Mouse (Mus musculus): Measurements from ENCODE around the gene 1700025G04Rik. TPM values are rescaled to one million over a fixed set of nuclear protein-coding genes. Genes with fewer than 3 reads are reported as not detected.

The 1700025G04Rik gene
- polyA plus RNA-seq, 1 experiment = 0.01 TPM

DNA sequence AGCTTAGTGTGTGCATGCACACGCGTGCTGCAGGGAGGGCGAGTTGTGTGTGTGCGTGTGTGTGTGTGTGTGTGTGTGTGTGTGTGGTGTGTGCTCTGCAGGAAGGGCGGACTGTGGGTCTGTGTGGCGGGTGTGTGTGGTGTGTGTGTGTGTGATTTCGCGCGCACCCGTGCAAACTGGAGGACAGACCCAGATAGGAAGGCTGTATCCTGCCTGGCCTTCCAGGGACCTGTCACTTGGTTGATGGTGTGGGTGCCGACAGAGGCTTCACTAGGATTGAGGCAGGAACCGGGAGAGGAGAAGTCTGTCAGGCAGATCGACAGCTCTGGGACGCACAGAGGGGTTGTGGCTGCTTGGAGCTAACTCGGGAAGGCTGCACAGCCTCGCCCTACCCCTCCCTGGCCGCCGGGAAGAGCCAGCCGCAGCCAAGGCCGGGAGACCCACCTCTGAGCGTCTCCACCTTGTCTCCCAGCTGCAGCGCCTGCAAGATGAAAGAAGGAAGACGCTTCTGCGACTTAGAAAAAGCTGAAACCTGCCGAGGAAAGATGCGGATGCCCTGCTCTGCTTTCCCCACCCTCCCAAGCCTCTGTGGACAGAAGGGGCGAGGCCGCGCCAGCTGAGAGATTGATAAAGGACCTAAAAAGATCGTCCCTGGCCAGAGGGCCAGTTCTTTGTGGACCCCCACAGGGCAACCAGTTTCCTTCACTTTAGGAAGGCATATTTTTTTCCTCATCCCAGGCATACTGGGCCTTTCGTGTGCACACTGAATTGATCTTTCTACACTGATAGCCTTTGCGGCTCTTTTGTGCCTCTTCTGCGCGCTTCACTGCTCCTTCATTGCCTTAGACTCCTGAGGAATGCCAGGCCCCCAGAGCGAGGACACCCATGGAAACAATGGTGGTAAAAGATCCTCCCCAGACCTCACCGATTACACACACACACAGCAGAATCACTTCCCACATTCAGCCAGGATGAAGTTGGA is 930 bp upstream of the 1700025G04Rik start:
- H3K36me3 ChIP-seq (ENCODE audit: control insufficient read depth) = no peaks in the 10 kb centered on the region
- H3K4me3 ChIP-seq (replicated peaks) = peak overlapping the region; percentile 54
- TF ChIP-seq TAL1 (IDR thresholded peaks at IDR 0.05; ENCODE audit: low read length) = no peak
- TF ChIP-seq GATA1 (IDR thresholded peaks at IDR 0.05; ENCODE audit: low read length) = no peak
- H3K4me1 ChIP-seq (ENCODE audit: control insufficient read depth) = peaks cover 15% of the 10 kb centered on the region
- no peaks in the 10 kb centered on the region for H3K9me3 ChIP-seq (ENCODE audit: control insufficient read depth, low read length)
- H3K27me3 ChIP-seq (ENCODE audit: control insufficient read depth) = peaks cover 60% of the 10 kb centered on the region

DNA sequence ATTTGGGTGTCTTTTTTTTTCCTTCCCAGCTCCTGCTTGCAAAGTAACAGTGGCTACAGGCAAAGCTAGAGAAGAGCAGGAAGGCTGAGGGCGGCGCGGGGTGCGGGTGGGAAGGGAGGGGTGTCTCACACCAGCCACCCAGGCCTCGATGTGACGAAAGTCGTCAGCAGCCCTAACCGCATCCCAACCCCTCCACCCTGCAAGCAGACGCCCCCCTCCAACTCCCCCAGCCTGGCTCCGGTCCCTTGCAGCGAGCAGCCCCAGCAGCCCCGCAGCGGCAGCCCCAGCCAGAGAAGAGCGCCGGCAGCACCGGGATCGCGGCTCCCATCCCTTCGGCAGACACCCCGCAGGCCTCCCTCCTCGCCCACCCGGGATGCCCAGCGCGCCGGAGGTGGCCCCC is 399 bp downstream of the 1700025G04Rik start:
- Histone ChIP-seq H3K9me3 (ENCODE audit: control insufficient read depth, low read length) (no peaks in the 10 kb centered on the region), H3K27me3 (ENCODE audit: control insufficient read depth) (peaks cover 65% of the 10 kb centered on the region), H3K4me1 (ENCODE audit: control insufficient read depth) (peaks cover 15% of the 10 kb centered on the region), H3K36me3 (ENCODE audit: control insufficient read depth) (no peaks in the 10 kb centered on the region), H3K4me3 (replicated peaks) (peak overlapping the region; percentile 54)
- no peak for TF ChIP-seq GATA1 (IDR thresholded peaks at IDR 0.05; ENCODE audit: low read length)
- no peak for TF ChIP-seq TAL1 (IDR thresholded peaks at IDR 0.05; ENCODE audit: low read length)

GRCm38 (mm10) chr1:152088791-152089401 is 1.0 kb downstream of the 1700025G04Rik start:
- Histone ChIP-seq H3K9me3 (ENCODE audit: control insufficient read depth, low read length) (no peaks in the 10 kb centered on the region), H3K36me3 (ENCODE audit: control insufficient read depth) (no peaks in the 10 kb centered on the region), H3K27me3 (ENCODE audit: control insufficient read depth) (peaks cover 69% of the 10 kb centered on the region), H3K4me3 (replicated peaks) (no peak overlapping the region), H3K4me1 (ENCODE audit: control insufficient read depth) (peaks cover 15% of the 10 kb centered on the region)
- TF ChIP-seq GATA1 (IDR thresholded peaks at IDR 0.05; ENCODE audit: low read length) (no peak), TAL1 (IDR thresholded peaks at IDR 0.05; ENCODE audit: low read length) (no peak)

GRCm38 (mm10) chr1:152088030-152088429 is 1.9 kb downstream of the 1700025G04Rik start:
- Histone ChIP-seq H3K36me3 (ENCODE audit: control insufficient read depth) (no peaks in the 10 kb centered on the region), H3K9me3 (ENCODE audit: control insufficient read depth, low read length) (no peaks in the 10 kb centered on the region), H3K27me3 (ENCODE audit: control insufficient read depth) (peaks cover 66% of the 10 kb centered on the region), H3K4me1 (ENCODE audit: control insufficient read depth) (peaks cover 15% of the 10 kb centered on the region), H3K4me3 (replicated peaks) (no peak overlapping the region)
- TF ChIP-seq GATA1 (IDR thresholded peaks at IDR 0.05; ENCODE audit: low read length) = no peak
- no peak for TF ChIP-seq TAL1 (IDR thresholded peaks at IDR 0.05; ENCODE audit: low read length)

DNA sequence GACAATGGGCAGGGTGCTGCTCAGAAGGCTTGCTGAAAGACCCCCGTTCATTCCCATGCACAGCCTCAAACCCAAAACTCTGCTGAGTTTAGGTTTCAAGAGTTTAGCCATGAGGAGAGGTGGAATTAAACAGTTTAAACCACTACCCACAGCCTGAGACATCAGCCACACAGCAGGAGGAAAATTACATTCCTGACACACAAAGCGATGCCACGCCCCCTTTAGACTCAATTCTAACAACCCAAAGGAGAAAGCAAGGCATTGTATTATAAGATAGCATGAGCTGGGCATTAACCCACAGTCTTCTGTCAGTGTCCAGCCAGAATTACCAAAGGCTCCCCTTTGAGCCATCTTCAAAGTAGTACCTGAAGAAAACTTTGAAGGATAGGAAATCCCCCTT is 3.0 kb downstream of the 1700025G04Rik start:
- TF ChIP-seq TAL1 (IDR thresholded peaks at IDR 0.05; ENCODE audit: low read length) = no peak
- Histone ChIP-seq H3K4me3 (replicated peaks) (no peak overlapping the region), H3K9me3 (ENCODE audit: control insufficient read depth, low read length) (no peaks in the 10 kb centered on the region), H3K4me1 (ENCODE audit: control insufficient read depth) (peaks cover 15% of the 10 kb centered on the region), H3K36me3 (ENCODE audit: control insufficient read depth) (no peaks in the 10 kb centered on the region), H3K27me3 (ENCODE audit: control insufficient read depth) (peaks cover 58% of the 10 kb centered on the region)

GRCm38 (mm10) chr1:152085561-152085960 is 4.4 kb downstream of the 1700025G04Rik start:
- TF ChIP-seq TAL1 (IDR thresholded peaks at IDR 0.05; ENCODE audit: low read length) (no peak), GATA1 (IDR thresholded peaks at IDR 0.05; ENCODE audit: low read length) (no peak)
- Histone ChIP-seq H3K9me3 (ENCODE audit: control insufficient read depth, low read length) (no peaks in the 10 kb centered on the region), H3K4me3 (replicated peaks) (no peak overlapping the region), H3K36me3 (ENCODE audit: control insufficient read depth) (no peaks in the 10 kb centered on the region), H3K27me3 (ENCODE audit: control insufficient read depth) (peaks cover 44% of the 10 kb centered on the region), H3K4me1 (ENCODE audit: control insufficient read depth) (peaks cover 12% of the 10 kb centered on the region)

DNA sequence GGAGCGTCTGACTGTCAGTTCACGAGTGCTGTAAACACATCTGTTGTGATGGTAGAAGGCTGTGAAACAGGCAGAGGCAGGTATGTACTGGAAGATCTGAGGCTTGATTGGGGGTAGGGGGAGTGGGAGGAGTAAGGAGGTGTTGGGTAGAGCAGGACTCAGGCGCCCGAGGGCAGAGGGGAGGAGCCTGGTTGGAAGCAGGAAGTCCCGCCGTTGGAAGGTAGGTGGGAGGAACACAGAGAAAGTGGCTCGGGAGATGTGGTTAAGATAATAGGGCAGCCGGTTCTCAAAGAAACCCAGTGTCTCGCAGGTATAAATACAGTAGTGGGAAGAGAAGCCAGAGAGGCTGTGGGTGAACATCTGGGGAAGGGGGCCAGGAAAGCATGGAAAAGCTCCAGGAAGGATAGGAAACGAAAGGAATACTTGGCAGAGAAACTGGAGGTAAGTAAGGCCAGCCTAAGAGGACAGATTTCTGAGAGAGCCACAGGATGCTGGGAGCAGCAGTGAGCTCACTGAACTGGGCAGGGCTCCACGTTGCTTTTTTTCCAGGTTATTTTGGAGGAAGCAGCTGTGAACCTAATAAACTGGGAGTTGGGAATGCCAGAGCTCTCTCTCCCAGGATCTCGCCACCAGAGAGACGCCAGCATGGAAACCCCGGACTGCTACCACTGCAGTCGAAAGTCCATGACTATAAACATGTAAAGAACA is 5.1 kb downstream of the 1700025G04Rik start:
- no peak overlapping the region for H3K4me3 ChIP-seq (replicated peaks)
- peaks cover 37% of the 10 kb centered on the region for H3K27me3 ChIP-seq (ENCODE audit: control insufficient read depth)
- peaks cover 8% of the 10 kb centered on the region; the same call in 1 of the 2 replicates for H3K4me1 ChIP-seq (ENCODE audit: control insufficient read depth)
- no peaks in the 10 kb centered on the region for H3K36me3 ChIP-seq (ENCODE audit: control insufficient read depth)
- H3K9me3 ChIP-seq (ENCODE audit: control insufficient read depth, low read length) = no peaks in the 10 kb centered on the region
- TF ChIP-seq TAL1 (IDR thresholded peaks at IDR 0.05; ENCODE audit: low read length) (no peak), GATA1 (IDR thresholded peaks at IDR 0.05; ENCODE audit: low read length) (no peak)

DNA sequence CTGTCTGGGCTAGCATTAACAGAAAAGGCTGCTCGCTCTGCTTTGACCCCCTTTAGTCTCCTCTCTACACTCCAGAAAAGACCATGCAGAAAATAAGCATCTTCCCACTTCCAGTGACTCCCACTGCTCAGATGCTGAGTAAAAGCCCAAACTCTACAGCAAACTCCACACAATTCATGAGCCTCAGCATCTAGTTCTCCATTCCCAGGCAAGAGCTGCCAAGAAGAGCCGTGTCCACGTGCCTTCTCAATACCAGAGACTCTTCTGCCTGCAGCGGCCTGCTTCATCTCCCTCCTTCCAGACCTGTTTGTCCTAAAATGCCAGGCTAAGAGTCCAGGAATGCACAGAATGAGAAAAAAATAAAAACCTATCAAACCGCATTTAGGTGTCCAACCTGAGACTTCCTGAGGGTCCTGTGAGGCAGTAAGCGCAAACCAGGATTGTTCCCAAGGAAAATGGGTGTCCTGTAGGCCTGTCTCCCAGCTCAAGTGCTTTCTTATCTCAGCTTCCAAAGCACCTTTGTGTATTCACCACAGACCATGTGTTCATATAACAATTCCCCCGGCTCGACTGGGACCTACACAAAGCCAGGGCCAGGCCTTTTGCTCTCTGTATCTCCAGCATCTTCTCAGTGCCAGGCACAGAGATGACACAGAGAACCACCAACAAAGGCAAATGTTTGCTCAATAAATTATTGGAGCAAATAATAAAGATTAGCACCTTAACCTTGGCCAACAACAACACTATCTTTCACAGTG is 7.8 kb downstream of the 1700025G04Rik start:
- no peaks in the 10 kb centered on the region for H3K4me1 ChIP-seq (ENCODE audit: control insufficient read depth)
- H3K27me3 ChIP-seq (ENCODE audit: control insufficient read depth) = peaks cover 13% of the 10 kb centered on the region
- H3K36me3 ChIP-seq (ENCODE audit: control insufficient read depth) = no peaks in the 10 kb centered on the region
- no peak overlapping the region for H3K4me3 ChIP-seq (replicated peaks)
- no peak for TF ChIP-seq GATA1 (IDR thresholded peaks at IDR 0.05; ENCODE audit: low read length)
- no peak for TF ChIP-seq TAL1 (IDR thresholded peaks at IDR 0.05; ENCODE audit: low read length)
- no peaks in the 10 kb centered on the region for H3K9me3 ChIP-seq (ENCODE audit: control insufficient read depth, low read length)
